Comparison of ENCODE assay signal across 9 mouse cellular contexts in genomic region chr1:69106322-69106761, GRCm38 (mm10). TPM values are rescaled to one million over a fixed set of nuclear protein-coding genes. Genes with fewer than 3 reads are reported as not detected.
DNase-seq lines count a peak whose midpoint lies in the region; ATAC-seq and TF ChIP-seq lines count a peak whose summit lies in the region.
"Had no signal": no experiment of that assay in that cellular context is flagged by ENCODE, and none has a peak within 500 bp of the region (broad histone marks: within the 10 kb centered on the region; RNA-seq: fewer than 3 reads in every experiment).

No protein-coding gene starts in this region.

- no peak overlapping the region; the same call in 1 of the 2 replicates for H3K27ac ChIP-seq in lung, embryonic 14.5 days (ENCODE audit: low read depth)

- H3K4me1 ChIP-seq in lung, embryonic 14.5 days (ENCODE audit: insufficient read depth), result peaks cover 5% of the 10 kb centered on the region; the same call in 1 of the 2 replicates

- peak overlapping the region; percentile 100 for H3K4me2 ChIP-seq in lung, embryonic 14.5 days

- H3K9ac ChIP-seq in lung, embryonic 14.5 days, result peak overlapping the region; percentile 34

- DNase-seq in left cerebral cortex, adult 18-20 months (ENCODE audit: low spot score in 2 of 2), result peak; percentile 14 to 22
- DNase-seq in left cerebral cortex, adult 11 months (ENCODE audit: low spot score), result no peak
- DNase-seq in embryo, embryonic 10.5 days (ENCODE audit: low spot score), result peak; percentile 65
- peak; percentile 65 to 68 for DNase-seq in heart, postnatal 10 days
- peak; percentile 58 to 74 for DNase-seq in kidney, postnatal 36 days
- peak; percentile 55 for DNase-seq in lung, embryonic 14.5 days
- DNase-seq in right cerebral cortex, postnatal 4 days, result peak; percentile 22
- DNase-seq in thymus, postnatal 25 days, result no peak

- TF ChIP-seq CTCF in lung, embryonic 14.5 days (IDR thresholded peaks at IDR 0.05; ENCODE audit: low read depth), result no peak

- peak; percentile 36; the same call in 1 of the 2 replicates for ATAC-seq in lung, embryonic 14.5 days (ENCODE audit: insufficient read depth)

- peak overlapping the region; percentile 60 for H3K4me3 ChIP-seq in lung, embryonic 14.5 days (ENCODE audit: low read depth, low read length)

- peaks cover 42% of the 10 kb centered on the region for H3K27me3 ChIP-seq in lung, embryonic 14.5 days (ENCODE audit: insufficient read depth, low read length)
- H3K27me3 ChIP-seq: CH12.LX had no signal

- intact Hi-C loops in heart, postnatal 10 days (cut with DNase I), result loop anchor here (5.0 to 10.0 kb wide), 3 partner anchors 134 to 602 kb away; no protein-coding TSS in a partner anchor

- no peaks in the 10 kb centered on the region for H3K36me3 ChIP-seq in lung, embryonic 14.5 days (ENCODE audit: insufficient read depth)

- H3K9me3 ChIP-seq in lung, embryonic 14.5 days (ENCODE audit: low read depth, low read length), result no peaks in the 10 kb centered on the region

- WGBS in lung, embryonic 14.5 days, result under 1% methylated on average over 24 of the region's 24 CpGs

RNA-seq across cellular contexts. Expression of gene Erbb4, which starts 1.5 kb away (rescaled TPM):
- total RNA-seq in left cerebral cortex, adult 18-20 months (2021), result 10 to 100 TPM; 55.2 to 59.5 TPM
- total RNA-seq in heart, postnatal 10 days (2021), result 10 to 100 TPM; 18.6 to 22.4 TPM
- 1.3 and 1.6 TPM in 2 replicates for polyA plus RNA-seq in lung, embryonic 14.5 days (2014; fragmentation: Nextera tagmentation; extraction: Ambion mirVana)
- total RNA-seq: CH12.LX had no signal

Comparison
In these comparisons a context has a peak if more than half of its experiments do, and no peak if none do; other contexts are left out.
1. DNase-seq: peak in left cerebral cortex, adult 18-20 months (2 of 2), embryo, embryonic 10.5 days (single experiment), heart, postnatal 10 days (2 of 2), kidney, postnatal 36 days (2 of 2), lung, embryonic 14.5 days (single experiment) and right cerebral cortex, postnatal 4 days (single experiment); none in left cerebral cortex, adult 11 months (single experiment) and thymus, postnatal 25 days (single experiment).